Mouse (Mus musculus) neural tube, embryonic 11.5 days (tissue): ENCODE measurements around the gene Klk1b11. TPM values are rescaled to one million over a fixed set of nuclear protein-coding genes. Genes with fewer than 3 reads are reported as not detected.
"Not testable (repeated sequence)": the region's sequence is repeated elsewhere in the genome, so short reads cannot be mapped to it uniquely, and the experiment has no call there.

Experiments used
- ATAC-seq: fragments of 200-750 bp; cut with Nextera tagmentation; 2 replicates; pipeline ENCODE4 v1.8.0; 2017; ENCODE audit warnings: moderate number of reproducible peaks, mild to moderate bottlenecking, moderate TSS enrichment, moderate library complexity; ENCODE audit not compliant: insufficient read depth, low FRiP score, low TSS enrichment
- DNase-seq: peaks from one replicate; pipeline ENCODE4 v3.0.0-alpha.2; 2015; ENCODE audit warnings: low spot score
- H3K27ac ChIP-seq: fragments of 300-500 bp; sonication (generic); 2 replicates; pipeline ENCODE4 v1.5.1; 2014; ENCODE audit warnings: low read depth, mild to moderate bottlenecking, low read length
- H3K27me3 ChIP-seq: fragments of 300-500 bp; sonication (generic); 2 replicates; pipeline ENCODE4 v1.6.1; 2014; ENCODE audit warnings: mild to moderate bottlenecking, low read length, mixed read lengths; ENCODE audit not compliant: control insufficient read depth, insufficient read depth
- H3K36me3 ChIP-seq: fragments of 300-500 bp; sonication (generic); 2 replicates; pipeline ENCODE4 v1.6.1; 2014; ENCODE audit warnings: mild to moderate bottlenecking, low read length, moderate library complexity, mixed read lengths; ENCODE audit not compliant: control insufficient read depth, insufficient read depth
- H3K4me1 ChIP-seq: fragments of 300-500 bp; sonication (generic); 2 replicates; pipeline ENCODE4 v1.6.1; 2014; ENCODE audit warnings: low read length, mixed read lengths; ENCODE audit not compliant: control insufficient read depth, insufficient read depth
- H3K4me2 ChIP-seq: fragments of 300-500 bp; sonication (generic); 2 replicates; pipeline ENCODE4 v1.6.1; 2014; ENCODE audit warnings: low read depth, mild to moderate bottlenecking, moderate library complexity
- H3K4me3 ChIP-seq: fragments of 300-500 bp; sonication (generic); 2 replicates; pipeline ENCODE4 v1.5.1; 2014; ENCODE audit warnings: low read depth, low read length
- H3K9ac ChIP-seq: fragments of 300-500 bp; sonication (generic); 2 replicates; pipeline ENCODE4 v1.6.1; 2014; ENCODE audit warnings: mild to moderate bottlenecking, low read length
- H3K9me3 ChIP-seq: fragments of 300-500 bp; sonication (generic); 2 replicates; pipeline ENCODE4 v1.6.1; 2016; ENCODE audit warnings: low read length; ENCODE audit not compliant: control insufficient read depth
- WGBS: fragments of 180-500 bp; shearing (Covaris S2); extraction: QIAGEN DNeasy Blood & Tissue Kit; methylation state at CpG from one replicate; pipeline ENCODE4 v1.1.7; 2014; 5-methylcytosine and 5-hydroxymethylcytosine counted together
- polyA plus RNA-seq: library from polyadenylated mRNA; unstranded; fragments of >200 nt; fragmentation: Nextera tagmentation; extraction: Ambion mirVana; gene quantifications from 2 replicates; pipeline ENCODE4 v1.2.1, GENCODE M21; 2014

Gene Klk1b11
- not detected in 2 replicates for polyA plus RNA-seq

DNA sequence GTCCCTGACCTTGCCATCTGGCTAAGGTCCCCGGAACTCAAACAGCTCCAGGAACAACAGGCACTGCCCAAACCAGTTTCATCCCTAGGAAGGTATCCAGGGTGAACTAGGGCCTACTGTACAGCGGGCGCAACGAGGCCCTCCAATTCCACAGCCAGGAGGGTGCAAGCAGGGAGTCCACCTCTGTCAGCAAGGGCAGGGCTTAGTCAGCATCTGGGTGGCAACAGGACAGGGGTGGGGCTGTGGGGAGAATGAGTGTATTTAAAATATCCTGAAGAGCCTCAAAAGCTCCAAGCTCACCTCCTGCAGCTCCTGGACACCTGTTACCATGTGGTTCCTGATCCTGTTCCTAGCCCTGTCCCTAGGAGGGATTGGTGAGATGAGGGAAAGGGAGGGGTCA is at the start of gene Klk1b11:
TSS of gene Klk1b11 (plus strand) at position 301 of the 400 bp plus-strand sequence.
- H3K27me3 ChIP-seq, result not testable (repeated sequence)

DNA sequence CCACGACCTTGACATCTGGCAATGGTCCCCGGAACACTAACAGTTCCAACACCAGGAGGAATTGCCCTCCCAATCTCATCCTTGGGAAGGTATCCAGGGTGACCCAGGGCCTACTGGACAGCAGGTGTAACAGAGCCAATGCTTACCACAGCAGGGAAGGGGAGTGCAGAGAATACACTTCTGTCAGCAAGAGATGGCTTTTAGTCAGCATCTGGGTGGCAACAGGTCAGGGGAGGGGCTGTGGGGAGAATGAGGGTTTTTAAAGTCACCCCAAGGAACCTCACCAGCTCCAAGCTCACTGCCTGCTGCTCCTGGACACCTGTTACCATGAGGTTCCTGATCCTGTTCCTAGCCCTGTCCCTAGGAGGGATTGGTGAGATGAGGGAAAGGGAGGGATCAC is 45.3 kb upstream of the Klk1b11 start, which contains the start of gene Klk1b8:
TSS of gene Klk1b8 (plus strand) at position 301 of the 400 bp plus-strand sequence.
- Histone ChIP-seq H3K4me1 (no peaks in the 10 kb centered on the region), H3K27ac (no peak within 1 kb of the TSS), H3K4me3 (no peak within 1 kb of the TSS), H3K27me3 (no peaks in the 10 kb centered on the region), H3K36me3 (no peaks in the 10 kb centered on the region), H3K9ac (no peak within 1 kb of the TSS), H3K9me3 (no peaks in the 10 kb centered on the region), H3K4me2 (no peak within 1 kb of the TSS)
- no peak for ATAC-seq
- WGBS, result 72% methylated on average over 2 of the region's 2 CpGs
- DNase-seq, result no peak

More for the DNA sequence above, at the start of gene Klk1b11:
- not testable (repeated sequence) for DNase-seq, H3K9me3 ChIP-seq, H3K4me1 ChIP-seq, H3K36me3 ChIP-seq, H3K27ac ChIP-seq, ATAC-seq, H3K9ac ChIP-seq, H3K4me3 ChIP-seq, H3K4me2 ChIP-seq
- WGBS, result 81% methylated on average over 4 of the region's 4 CpGs

DNA sequence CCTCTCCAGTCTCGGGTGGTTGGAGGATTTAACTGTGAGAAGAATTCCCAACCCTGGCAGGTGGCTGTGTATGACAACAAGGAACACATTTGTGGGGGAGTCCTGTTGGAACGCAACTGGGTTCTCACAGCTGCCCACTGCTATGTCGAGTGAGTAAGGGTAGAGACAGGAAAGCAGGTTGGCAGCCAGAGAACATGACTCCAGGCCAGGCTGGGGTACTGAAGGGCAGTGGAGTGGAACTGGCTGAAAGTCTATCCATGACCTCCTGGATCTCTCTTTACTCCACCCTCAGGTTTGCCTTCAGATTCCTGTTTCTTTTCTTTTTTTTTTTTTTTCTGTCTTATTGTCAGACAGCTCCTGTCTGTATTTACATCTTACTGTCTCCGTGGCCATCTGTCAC is 43.0 kb upstream of the Klk1b11 start:
- Histone ChIP-seq H3K36me3 (no peaks in the 10 kb centered on the region), H3K9me3 (no peaks in the 10 kb centered on the region), H3K4me2 (no peak overlapping the region), H3K4me3 (no peak overlapping the region), H3K9ac (no peak overlapping the region), H3K27ac (no peak overlapping the region), H3K4me1 (no peaks in the 10 kb centered on the region), H3K27me3 (no peaks in the 10 kb centered on the region)
- 66% methylated on average over 4 of the region's 4 CpGs for WGBS
- DNase-seq (no peak), ATAC-seq (no peak)

DNA sequence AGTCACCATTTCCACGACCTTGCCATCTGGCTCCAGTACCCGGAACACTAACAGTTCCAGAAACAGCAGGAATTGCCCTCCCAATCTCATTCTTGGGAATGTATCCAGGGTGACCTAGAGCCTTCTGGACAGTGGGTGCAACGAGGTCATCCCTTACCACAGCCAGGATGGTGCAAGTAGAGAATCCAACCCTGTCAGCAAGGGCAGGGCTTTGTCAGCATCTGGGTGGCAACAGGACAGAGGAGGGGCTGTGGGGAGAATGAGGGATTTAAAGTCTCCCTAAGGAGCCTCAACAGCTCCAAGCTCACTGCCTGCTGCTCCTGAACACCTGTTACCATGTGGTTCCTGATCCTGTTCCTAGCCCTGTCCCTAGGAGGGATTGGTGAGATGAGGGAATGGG is 29.2 kb upstream of the Klk1b11 start, which contains the start of gene Klk1b1:
TSS of gene Klk1b1 (plus strand) at position 301 of the 400 bp plus-strand sequence.
- Histone ChIP-seq H3K36me3 (no peaks in the 10 kb centered on the region), H3K4me1 (no peaks in the 10 kb centered on the region), H3K9me3 (no peaks in the 10 kb centered on the region), H3K4me3 (no peak within 1 kb of the TSS), H3K9ac (no peak within 1 kb of the TSS), H3K27ac (no peak within 1 kb of the TSS), H3K4me2 (no peak within 1 kb of the TSS), H3K27me3 (no peaks in the 10 kb centered on the region)
- DNase-seq (no peak), ATAC-seq (no peak)
- 77% methylated on average over 3 of the region's 3 CpGs for WGBS

DNA sequence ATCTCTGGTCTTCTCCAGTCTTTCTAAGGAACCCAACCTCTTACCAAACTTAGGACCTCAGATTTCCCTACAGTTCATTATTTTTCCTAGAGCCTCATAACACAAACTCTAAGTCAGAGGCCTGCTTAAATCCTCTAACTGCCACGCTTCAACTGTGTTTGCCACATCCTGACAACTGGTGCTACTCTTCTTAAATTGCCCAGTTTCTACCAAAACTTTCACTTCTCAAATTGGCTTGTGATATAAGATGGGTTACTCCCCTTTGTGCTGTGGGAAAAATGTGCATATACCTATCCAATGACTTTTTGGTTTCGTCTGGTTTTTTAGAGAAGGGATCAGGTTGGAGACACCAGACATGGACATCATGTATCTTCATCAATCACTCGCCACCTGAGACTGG is 28.6 kb upstream of the Klk1b11 start:
- Histone ChIP-seq H3K4me3 (no peak overlapping the region), H3K36me3 (no peaks in the 10 kb centered on the region), H3K9me3 (no peaks in the 10 kb centered on the region), H3K4me2 (no peak overlapping the region), H3K9ac (no peak overlapping the region), H3K27ac (no peak overlapping the region), H3K27me3 (no peaks in the 10 kb centered on the region), H3K4me1 (no peaks in the 10 kb centered on the region)
- ATAC-seq (no peak), DNase-seq (no peak)
- WGBS, result 87% methylated on average over 3 of the region's 3 CpGs

DNA sequence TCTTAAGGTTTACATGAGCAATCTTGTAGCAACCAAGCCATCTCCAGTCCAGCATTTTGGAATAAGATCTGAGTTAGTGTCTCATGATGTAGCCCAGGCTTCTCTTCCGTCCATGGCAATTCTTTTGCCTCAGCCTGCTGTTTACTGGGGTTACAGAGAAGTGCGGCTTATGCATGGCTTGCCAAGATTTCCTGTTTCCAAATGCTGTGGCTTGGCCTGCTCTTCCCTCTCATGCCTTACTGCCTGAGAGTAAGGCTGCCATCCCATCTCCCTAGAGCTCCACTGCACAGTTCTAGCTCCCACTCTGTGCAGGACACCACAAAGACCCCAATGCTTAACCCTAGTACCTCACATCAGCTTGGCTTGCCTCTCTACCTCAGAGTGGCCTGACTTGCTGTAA is 28.1 kb upstream of the Klk1b11 start:
- Histone ChIP-seq H3K4me3 (no peak overlapping the region), H3K27ac (no peak overlapping the region), H3K27me3 (no peaks in the 10 kb centered on the region), H3K36me3 (no peaks in the 10 kb centered on the region), H3K9me3 (no peaks in the 10 kb centered on the region), H3K4me1 (no peaks in the 10 kb centered on the region), H3K9ac (no peak overlapping the region), H3K4me2 (no peak overlapping the region)
- WGBS, result 80% methylated on average over 2 of the region's 2 CpGs
- no peak for DNase-seq
- no peak for ATAC-seq

DNA sequence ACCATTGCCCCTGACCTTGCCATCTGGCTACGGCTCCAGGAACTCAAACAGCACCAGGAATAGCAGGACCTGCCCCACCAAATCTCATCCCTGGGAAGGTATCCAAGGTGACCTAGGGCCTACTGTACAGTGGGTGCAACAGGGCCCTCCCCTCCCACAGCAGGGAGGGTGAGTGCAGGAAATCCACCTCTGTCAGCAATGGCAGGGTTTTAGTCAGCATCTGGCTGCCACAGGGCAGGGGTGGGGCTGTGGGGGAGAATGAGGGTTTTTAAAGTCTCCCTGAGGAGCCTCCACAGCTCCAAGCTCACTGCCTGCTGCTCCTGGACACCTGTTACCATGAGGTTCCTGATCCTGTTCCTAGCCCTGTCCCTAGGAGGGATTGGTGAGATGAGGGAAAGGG is 19.9 kb upstream of the Klk1b11 start, which contains the start of gene Klk1b9:
TSS of gene Klk1b9 (plus strand) at position 301 of the 400 bp plus-strand sequence.
- not testable (repeated sequence) for H3K9me3 ChIP-seq, DNase-seq, H3K36me3 ChIP-seq, H3K27me3 ChIP-seq, H3K4me2 ChIP-seq, H3K4me1 ChIP-seq, H3K4me3 ChIP-seq, H3K27ac ChIP-seq, H3K9ac ChIP-seq, ATAC-seq
- 78% methylated on average over 1 of the region's 1 CpGs for WGBS

DNA sequence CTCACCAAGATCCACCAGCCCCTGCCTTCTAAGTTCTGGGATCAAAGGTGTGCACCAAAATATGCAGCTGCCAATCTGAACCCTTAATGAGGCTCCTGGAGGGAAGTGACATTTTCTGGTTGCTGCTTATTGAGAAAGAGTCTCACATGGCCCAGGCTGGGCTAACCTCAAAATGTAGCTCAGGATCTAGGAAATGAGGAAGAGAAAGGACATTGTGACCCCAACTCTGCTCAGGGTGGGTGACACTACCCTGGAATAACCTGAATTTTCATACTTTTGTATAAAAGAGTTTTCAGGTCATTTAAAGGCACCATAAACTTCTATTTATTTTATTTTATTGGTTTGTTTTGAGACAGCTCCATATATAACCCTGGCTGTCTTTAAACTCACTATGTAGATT is 10.0 kb upstream of the Klk1b11 start:
- no peak for DNase-seq

DNA sequence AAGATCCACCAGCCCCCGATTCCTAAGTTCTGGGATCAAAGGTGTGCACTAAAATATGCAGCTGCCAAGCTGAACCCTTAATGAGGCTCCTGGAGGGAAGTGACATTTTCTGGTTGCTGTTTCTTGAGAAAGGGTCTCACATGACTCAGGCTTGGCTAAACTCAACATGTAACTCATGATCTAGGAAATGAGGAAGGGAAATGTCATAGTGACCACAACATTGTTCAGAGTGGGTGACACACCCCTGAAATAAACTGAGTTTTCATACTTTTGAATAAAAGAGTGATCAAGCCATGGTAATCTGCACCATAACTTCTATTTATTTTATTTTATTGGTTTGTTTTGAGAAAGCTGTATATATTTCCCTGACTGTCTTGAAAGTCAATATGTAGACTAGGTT is 856 bp upstream of the Klk1b11 start:
- ATAC-seq, result not testable (repeated sequence)
- WGBS, result 93% methylated on average over 1 of the region's 1 CpGs

More for the DNA sequence above, 10.0 kb upstream of the Klk1b11 start:
- ATAC-seq, result no peak
- no peaks in the 10 kb centered on the region for H3K4me1 ChIP-seq
- no peaks in the 10 kb centered on the region for H3K9me3 ChIP-seq
- H3K36me3 ChIP-seq, result no peaks in the 10 kb centered on the region
- no peak overlapping the region for H3K9ac ChIP-seq
- no peaks in the 10 kb centered on the region for H3K27me3 ChIP-seq
- H3K4me2 ChIP-seq, result no peak overlapping the region
- no peak overlapping the region for H3K27ac ChIP-seq
- H3K4me3 ChIP-seq, result no peak overlapping the region

More for the DNA sequence above, 856 bp upstream of the Klk1b11 start:
- DNase-seq, H3K36me3 ChIP-seq, H3K4me2 ChIP-seq, H3K9ac ChIP-seq, H3K4me1 ChIP-seq, H3K27me3 ChIP-seq, H3K4me3 ChIP-seq, H3K27ac ChIP-seq, H3K9me3 ChIP-seq: not testable (repeated sequence)
